Mouse (Mus musculus) stomach, embryonic 16.5 days (tissue): ENCODE results near the gene Glp2r. TPM values are rescaled to one million over a fixed set of nuclear protein-coding genes. Genes with fewer than 3 reads are reported as not detected.
A peak's percentile ranks its signal among the peaks of the same experiment; 100 is the strongest.

Experiments used
- ATAC-seq: fragments of 200-750 bp; cut with Nextera tagmentation; 2 replicates; pipeline ENCODE4 v1.8.0; 2017; ENCODE audit warnings: moderate number of reproducible peaks, moderate TSS enrichment; ENCODE audit not compliant: insufficient read depth, low FRiP score
- H3K27ac ChIP-seq: fragments of 300-500 bp; sonication (generic); 2 replicates; pipeline ENCODE4 v1.5.1; 2014; ENCODE audit warnings: low read length
- H3K27me3 ChIP-seq: fragments of 300-500 bp; sonication (generic); 2 replicates; pipeline ENCODE4 v1.6.1; 2014; ENCODE audit warnings: low read length, control low read depth, mixed read lengths; ENCODE audit not compliant: control insufficient read depth, insufficient read depth
- H3K36me3 ChIP-seq: fragments of 300-500 bp; sonication (generic); 2 replicates; pipeline ENCODE4 v1.6.1; 2014; ENCODE audit warnings: low read length; ENCODE audit not compliant: control insufficient read depth, insufficient read depth
- H3K4me1 ChIP-seq: fragments of 300-500 bp; sonication (generic); 2 replicates; pipeline ENCODE4 v1.6.1; 2014; ENCODE audit warnings: low read length, control low read depth, mixed read lengths; ENCODE audit not compliant: control insufficient read depth, insufficient read depth
- H3K4me2 ChIP-seq: fragments of 300-500 bp; sonication (generic); 2 replicates; pipeline ENCODE4 v1.6.1; 2014; ENCODE audit warnings: low read depth, low read length, mixed read lengths
- H3K4me3 ChIP-seq: fragments of 300-500 bp; sonication (generic); replicated peaks from 2 replicates; pipeline ENCODE4 v1.5.1; 2014; ENCODE audit warnings: mild to moderate bottlenecking, low read length
- H3K9ac ChIP-seq: fragments of 300-500 bp; sonication (generic); 2 replicates; pipeline ENCODE4 v1.6.1; 2014; ENCODE audit warnings: low read length
- H3K9me3 ChIP-seq: fragments of 300-500 bp; sonication (generic); replicated peaks from 2 replicates; pipeline ENCODE4 v1.6.1; 2016; ENCODE audit warnings: low read length, control low read depth; ENCODE audit not compliant: control insufficient read depth
- WGBS: fragments of 180-500 bp; shearing (Covaris S2); extraction: QIAGEN DNeasy Blood & Tissue Kit; methylation state at CpG from one replicate; pipeline ENCODE4 v1.1.7; 2014; 5-methylcytosine and 5-hydroxymethylcytosine counted together
- polyA plus RNA-seq: library from polyadenylated mRNA; unstranded; fragments of >200 nt; fragmentation: Nextera tagmentation; extraction: Ambion mirVana; gene quantifications from 2 replicates; pipeline ENCODE4 v1.2.1, GENCODE M21; 2015

Gene Glp2r
- polyA plus RNA-seq, 1 experiment from 2014 or later: 0.93 TPM

DNA sequence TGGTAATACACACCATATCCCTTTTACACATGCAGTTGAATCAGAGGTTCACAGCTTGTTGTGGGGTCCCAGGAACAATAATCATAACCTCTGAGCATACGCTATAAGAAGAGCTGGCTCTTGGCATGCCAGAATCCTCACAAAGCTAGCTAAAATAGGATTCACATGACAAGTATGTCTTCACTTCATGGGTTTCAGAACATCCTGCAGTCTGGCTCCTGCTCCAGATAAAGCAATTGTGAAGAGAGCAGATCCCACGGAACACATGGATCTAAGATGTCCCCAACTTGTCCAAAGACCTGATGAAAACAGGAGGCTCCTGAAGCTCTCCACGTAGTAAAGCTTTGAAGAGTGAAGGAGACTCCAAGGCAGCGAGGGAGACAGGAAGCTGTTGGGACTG, 55.6 kb downstream of the Glp2r start:
- no peak overlapping the region for H3K4me3 ChIP-seq
- no peak overlapping the region for H3K4me2 ChIP-seq
- no peaks in the 10 kb centered on the region for H3K36me3 ChIP-seq
- no peak overlapping the region for H3K9ac ChIP-seq
- H3K27me3 ChIP-seq: no peaks in the 10 kb centered on the region
- no peaks in the 10 kb centered on the region for H3K4me1 ChIP-seq
- ATAC-seq: no peak
- no peaks in the 10 kb centered on the region for H3K9me3 ChIP-seq
- no peak overlapping the region for H3K27ac ChIP-seq
- WGBS: 83% methylated on average over 4 of the region's 4 CpGs

GRCm38 (mm10) chr11:67712976-67713375, 58.0 kb downstream of the Glp2r start:
- H3K36me3 ChIP-seq: no peaks in the 10 kb centered on the region
- H3K27me3 ChIP-seq: no peaks in the 10 kb centered on the region
- no peak for ATAC-seq
- no peak overlapping the region for H3K4me3 ChIP-seq
- no peak overlapping the region for H3K4me2 ChIP-seq
- H3K9me3 ChIP-seq: no peaks in the 10 kb centered on the region
- H3K27ac ChIP-seq: no peak overlapping the region
- 66% methylated on average over 4 of the region's 4 CpGs for WGBS
- no peak overlapping the region for H3K9ac ChIP-seq
- no peaks in the 10 kb centered on the region for H3K4me1 ChIP-seq

DNA sequence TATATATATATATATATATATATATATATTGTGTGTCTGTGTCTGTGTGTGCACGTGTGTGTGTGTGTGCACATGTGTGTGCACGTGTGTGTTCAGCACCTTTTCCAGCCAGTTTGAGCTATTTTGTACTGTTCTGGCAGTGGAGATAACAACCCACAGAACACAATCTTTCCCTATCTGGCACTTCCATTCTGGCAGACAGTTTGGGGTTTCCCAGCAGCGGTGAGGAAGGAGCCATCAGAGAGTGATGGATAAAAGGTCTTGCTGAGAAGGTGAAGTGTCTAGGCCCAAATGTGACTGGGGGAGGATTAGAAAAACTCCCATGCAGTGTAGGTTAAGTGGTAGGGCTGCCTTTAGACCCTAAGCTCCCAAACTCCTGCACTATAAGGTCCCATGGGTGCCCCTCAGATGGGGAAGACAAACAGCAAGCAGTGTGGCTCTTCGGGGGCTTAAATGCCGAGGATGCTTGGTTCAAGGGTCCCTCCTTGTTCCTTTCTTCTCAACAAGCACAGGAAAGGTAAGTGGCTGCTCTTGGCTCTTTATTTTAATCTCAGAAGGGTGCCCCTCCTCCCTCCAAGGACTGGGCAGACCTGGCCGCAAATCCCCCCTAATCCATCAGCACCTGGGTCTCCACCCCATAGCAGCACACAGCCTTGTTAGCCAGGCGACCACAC, 76.1 kb downstream of the Glp2r start, which contains the start of gene Rcvrn:
Gene Rcvrn, plus strand, starts transcription at position 624 of the 674 bp plus-strand sequence.
- H3K36me3 ChIP-seq: no peaks in the 10 kb centered on the region
- no peak for ATAC-seq
- no peak within 1 kb of the TSS for H3K9ac ChIP-seq
- H3K4me1 ChIP-seq: no peaks in the 10 kb centered on the region
- H3K9me3 ChIP-seq: no peaks in the 10 kb centered on the region
- H3K27me3 ChIP-seq: no peaks in the 10 kb centered on the region
- 69% methylated on average over 7 of the region's 7 CpGs for WGBS
- H3K4me3 ChIP-seq: no peak within 1 kb of the TSS
- no peak within 1 kb of the TSS for H3K27ac ChIP-seq
- H3K4me2 ChIP-seq: no peak within 1 kb of the TSS

- no peaks in the 10 kb centered on the region for H3K27me3 ChIP-seq
- no peaks in the 10 kb centered on the region for H3K4me1 ChIP-seq
- no peaks in the 10 kb centered on the region for H3K9me3 ChIP-seq
- H3K27ac ChIP-seq: no peak overlapping the region
- no peak for ATAC-seq
- H3K36me3 ChIP-seq: no peaks in the 10 kb centered on the region
- H3K4me3 ChIP-seq: no peak overlapping the region
- 74% methylated on average over 2 of the region's 2 CpGs for WGBS
- no peak overlapping the region for H3K9ac ChIP-seq
- H3K4me2 ChIP-seq: no peak overlapping the region
These were observed 84.8 kb downstream of the Glp2r start for GRCm38 (mm10) chr11:67686109-67686508.

DNA sequence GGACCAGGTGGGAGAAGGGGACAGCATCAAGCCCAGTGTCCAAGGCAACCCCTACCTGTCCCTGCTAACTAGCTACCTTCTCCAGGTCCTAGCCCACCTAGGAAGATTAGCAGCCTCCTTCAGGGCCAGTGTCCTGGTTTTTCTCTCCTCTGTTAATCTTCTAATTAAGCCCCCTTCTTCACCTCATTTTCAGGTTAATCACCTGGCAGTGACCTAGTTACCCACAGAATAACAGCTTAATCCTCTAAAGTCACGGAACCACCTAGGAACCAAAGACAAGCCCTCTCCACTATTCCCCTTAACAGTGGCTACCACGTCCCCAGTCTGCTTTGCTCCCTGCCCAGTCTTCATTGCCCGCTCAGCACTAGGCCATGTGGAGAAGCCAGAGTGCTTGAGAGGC, 89.1 kb downstream of the Glp2r start:
- H3K9ac ChIP-seq: no peak overlapping the region
- no peaks in the 10 kb centered on the region for H3K9me3 ChIP-seq
- H3K4me2 ChIP-seq: no peak overlapping the region
- H3K27ac ChIP-seq: no peak overlapping the region
- no peak overlapping the region for H3K4me3 ChIP-seq
- no peaks in the 10 kb centered on the region for H3K36me3 ChIP-seq
- WGBS: 82% methylated on average over 3 of the region's 3 CpGs
- H3K4me1 ChIP-seq: no peaks in the 10 kb centered on the region
- no peaks in the 10 kb centered on the region for H3K27me3 ChIP-seq
- no peak for ATAC-seq

GRCm38 (mm10) chr11:67679930-67680329, 91.0 kb downstream of the Glp2r start:
- no peak for ATAC-seq
- 83% methylated on average over 2 of the region's 2 CpGs for WGBS
- no peaks in the 10 kb centered on the region for H3K27me3 ChIP-seq

DNA sequence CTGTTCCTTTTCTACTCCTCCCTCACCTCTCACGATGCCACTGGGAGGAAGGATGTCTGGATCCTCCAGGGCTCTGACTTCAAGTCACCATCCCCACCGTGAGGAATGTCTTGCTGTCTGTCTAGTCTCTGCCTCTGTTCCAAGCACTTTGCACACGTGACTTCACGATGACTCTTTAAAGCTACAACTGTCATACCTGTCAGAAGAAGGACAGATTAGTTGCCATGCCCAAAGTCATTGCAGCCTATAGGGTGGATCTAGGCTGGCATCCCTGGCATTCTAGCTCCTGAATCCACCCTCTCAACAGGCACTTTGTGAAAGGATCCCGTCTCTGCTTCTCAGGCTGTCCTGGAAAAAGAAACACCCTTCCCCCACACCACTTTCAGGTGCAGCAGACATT, 91.7 kb downstream of the Glp2r start:
- 56% methylated on average over 5 of the region's 5 CpGs for WGBS
- Histone ChIP-seq H3K4me3 (no peak overlapping the region), H3K27me3 (no peaks in the 10 kb centered on the region), H3K4me1 (no peaks in the 10 kb centered on the region), H3K27ac (no peak overlapping the region), H3K9me3 (no peaks in the 10 kb centered on the region), H3K36me3 (no peaks in the 10 kb centered on the region), H3K9ac (no peak overlapping the region), H3K4me2 (no peak overlapping the region)
- no peak for ATAC-seq

More at GRCm38 (mm10) chr11:67679930-67680329, 91.0 kb downstream of the Glp2r start:
- H3K9ac ChIP-seq: no peak overlapping the region
- H3K27ac ChIP-seq: no peak overlapping the region
- no peak overlapping the region for H3K4me3 ChIP-seq
- no peaks in the 10 kb centered on the region for H3K9me3 ChIP-seq
- H3K36me3 ChIP-seq: no peaks in the 10 kb centered on the region
- H3K4me2 ChIP-seq: no peak overlapping the region
- H3K4me1 ChIP-seq: no peaks in the 10 kb centered on the region

DNA sequence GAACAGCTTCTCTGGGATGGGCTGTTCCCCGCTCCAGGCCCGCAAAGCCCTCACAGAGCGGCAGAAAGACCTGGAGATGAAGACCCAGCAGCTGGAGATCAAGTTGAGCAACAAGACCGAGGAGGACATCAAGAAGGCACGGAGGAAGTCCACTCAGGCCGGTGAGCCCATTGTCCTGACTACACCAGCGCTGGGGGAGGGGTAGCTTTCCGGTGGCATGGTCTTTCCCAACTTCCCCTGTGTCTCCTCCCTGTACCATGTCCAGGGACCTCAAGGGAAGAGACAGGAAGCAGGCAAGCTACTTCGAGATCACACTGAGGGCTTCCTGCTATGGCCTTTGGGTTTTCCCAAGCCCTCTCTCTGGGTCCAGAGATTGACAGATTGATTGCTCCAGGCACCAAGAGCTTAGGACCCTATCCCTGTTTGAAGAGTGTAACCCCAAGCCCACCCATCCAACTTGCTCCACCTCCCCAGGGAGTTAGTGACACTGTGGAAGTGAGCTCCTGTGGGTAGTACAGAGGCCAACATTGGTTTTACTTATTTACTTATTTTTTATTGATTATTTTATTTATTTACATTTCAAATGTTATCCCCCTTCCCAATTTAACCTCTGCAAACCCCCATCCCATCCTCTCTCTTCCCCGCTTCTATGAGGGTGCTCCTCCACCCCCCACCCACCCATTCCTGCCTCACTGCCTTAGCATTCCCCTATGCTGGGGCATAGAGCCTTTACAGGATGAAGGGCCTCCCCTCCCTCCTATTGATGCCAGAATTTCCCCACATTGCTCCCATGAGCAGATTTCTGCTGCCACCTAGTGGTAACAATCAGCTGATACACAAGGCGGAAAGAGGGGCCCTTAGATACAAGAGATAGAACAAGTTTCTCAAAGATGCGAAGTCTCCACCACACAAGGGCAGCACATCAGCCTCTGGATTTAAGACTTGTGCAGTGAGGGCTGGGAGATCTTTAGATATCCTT, 95.1 kb downstream of the Glp2r start:
- no peak overlapping the region for H3K4me2 ChIP-seq
- H3K4me1 ChIP-seq: no peaks in the 10 kb centered on the region
- H3K9me3 ChIP-seq: no peaks in the 10 kb centered on the region
- no peaks in the 10 kb centered on the region for H3K36me3 ChIP-seq
- ATAC-seq: peak; percentile 69
- H3K27me3 ChIP-seq: no peaks in the 10 kb centered on the region
- H3K9ac ChIP-seq: no peak overlapping the region
- no peak overlapping the region for H3K27ac ChIP-seq
- H3K4me3 ChIP-seq: no peak overlapping the region
- 62% methylated on average over 12 of the region's 12 CpGs for whole genome bisulfite sequencing

GRCm38 (mm10) chr11:67672140-67672539, 98.8 kb downstream of the Glp2r start:
- Histone ChIP-seq H3K4me3 (no peak overlapping the region), H3K27ac (no peak overlapping the region), H3K36me3 (no peaks in the 10 kb centered on the region), H3K4me1 (no peaks in the 10 kb centered on the region), H3K27me3 (no peaks in the 10 kb centered on the region), H3K4me2 (no peak overlapping the region), H3K9me3 (no peaks in the 10 kb centered on the region), H3K9ac (no peak overlapping the region)
- no peak for ATAC-seq
- 66% methylated on average over 5 of the region's 5 CpGs for WGBS
